Mouse (Mus musculus): ENCODE data around the gene Psen1. TPM values are rescaled to one million over a fixed set of nuclear protein-coding genes. Genes with fewer than 3 reads are reported as not detected.

The Psen1 gene
- polyA plus RNA-seq, 1 experiment from 2014 or later: 89.5 TPM

- H3K27ac ChIP-seq (ENCODE audit: low read depth, low read length): no peak overlapping the region
- no peak for TF ChIP-seq CTCF (IDR thresholded peaks at IDR 0.05; ENCODE audit: low read depth)
- H3K4me3 ChIP-seq (ENCODE audit: low read depth, low read length): no peak overlapping the region
- 90% methylated on average over 7 of the region's 7 CpGs for WGBS
- ATAC-seq: no peak
- no peak overlapping the region for H3K9ac ChIP-seq (ENCODE audit: low read depth, low read length)
- H3K4me2 ChIP-seq (replicated peaks; ENCODE audit: low read depth): no peak overlapping the region
- H3K27me3 ChIP-seq (replicated peaks; ENCODE audit: control insufficient read depth, insufficient read depth, low read length): no peaks in the 10 kb centered on the region
- no peaks in the 10 kb centered on the region; the same call in 1 of the 2 replicates for H3K4me1 ChIP-seq (replicated peaks; ENCODE audit: control insufficient read depth, insufficient read depth, low read length)
- H3K9me3 ChIP-seq (ENCODE audit: control insufficient read depth): no peaks in the 10 kb centered on the region
- H3K36me3 ChIP-seq (ENCODE audit: control insufficient read depth, insufficient read depth): peaks cover 39% of the 10 kb centered on the region
These were observed 13.7 kb downstream of the Psen1 start for GRCm38 (mm10) chr12:83701608-83702007.

DNA sequence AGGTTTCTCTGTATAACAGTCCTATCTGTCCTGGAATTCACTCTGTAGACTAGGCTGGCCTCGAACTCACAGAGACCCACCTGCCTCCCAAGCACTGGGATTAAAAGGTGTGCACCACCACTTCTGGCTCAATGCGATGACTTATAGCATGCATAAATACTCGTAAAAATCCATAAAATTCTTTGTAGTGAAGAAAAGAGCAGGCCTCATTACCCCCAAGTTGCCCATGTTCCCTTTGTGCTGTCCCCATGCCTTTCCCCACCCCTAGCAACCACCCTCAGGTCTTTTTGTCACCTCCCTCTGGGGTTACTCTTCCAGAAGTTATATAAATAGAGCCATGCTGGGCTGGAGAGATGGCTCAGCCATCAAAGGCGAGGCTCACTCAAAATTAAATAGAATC is 14.8 kb downstream of the Psen1 start:
- 81% methylated on average over 4 of the region's 4 CpGs for WGBS
- ATAC-seq: no peak
- no peak for TF ChIP-seq CTCF (IDR thresholded peaks at IDR 0.05; ENCODE audit: low read depth)
- Histone ChIP-seq H3K36me3 (ENCODE audit: control insufficient read depth, insufficient read depth) (peaks cover 39% of the 10 kb centered on the region), H3K9me3 (ENCODE audit: control insufficient read depth) (no peaks in the 10 kb centered on the region), H3K9ac (ENCODE audit: low read depth, low read length) (no peak overlapping the region), H3K27ac (ENCODE audit: low read depth, low read length) (no peak overlapping the region), H3K4me1 (replicated peaks; ENCODE audit: control insufficient read depth, insufficient read depth, low read length) (no peaks in the 10 kb centered on the region; the same call in 1 of the 2 replicates), H3K4me2 (replicated peaks; ENCODE audit: low read depth) (no peak overlapping the region), H3K27me3 (replicated peaks; ENCODE audit: control insufficient read depth, insufficient read depth, low read length) (no peaks in the 10 kb centered on the region), H3K4me3 (ENCODE audit: low read depth, low read length) (no peak overlapping the region)

- no peak overlapping the region for H3K4me3 ChIP-seq (ENCODE audit: low read depth, low read length)
- 75% methylated on average over 4 of the region's 4 CpGs for WGBS
- no peaks in the 10 kb centered on the region; the same call in 1 of the 2 replicates for H3K4me1 ChIP-seq (replicated peaks; ENCODE audit: control insufficient read depth, insufficient read depth, low read length)
- no peaks in the 10 kb centered on the region for H3K27me3 ChIP-seq (replicated peaks; ENCODE audit: control insufficient read depth, insufficient read depth, low read length)
- H3K36me3 ChIP-seq (ENCODE audit: control insufficient read depth, insufficient read depth): peaks cover 24% of the 10 kb centered on the region; the same call in 1 of the 2 replicates
- TF ChIP-seq CTCF (IDR thresholded peaks at IDR 0.05; ENCODE audit: low read depth): no peak
- peak overlapping the region; percentile 87 for H3K27ac ChIP-seq (ENCODE audit: low read depth, low read length)
- no peak for ATAC-seq
- H3K9me3 ChIP-seq (ENCODE audit: control insufficient read depth): no peaks in the 10 kb centered on the region
- H3K9ac ChIP-seq (ENCODE audit: low read depth, low read length): no peak overlapping the region
- no peak overlapping the region for H3K4me2 ChIP-seq (replicated peaks; ENCODE audit: low read depth)
These were observed 19.0 kb downstream of the Psen1 start for GRCm38 (mm10) chr12:83706951-83707350.

- H3K9me3 ChIP-seq (ENCODE audit: control insufficient read depth): no peaks in the 10 kb centered on the region
- H3K4me3 ChIP-seq (ENCODE audit: low read depth, low read length): no peak overlapping the region
- TF ChIP-seq CTCF (IDR thresholded peaks at IDR 0.05; ENCODE audit: low read depth): no peak
- 0 out of 2 replicates have a peak overlapping the region, but pooled peaks have one; percentile 0 for H3K9ac ChIP-seq (ENCODE audit: low read depth, low read length)
- 38% methylated on average over 7 of the region's 7 CpGs for WGBS
- H3K4me1 ChIP-seq (replicated peaks; ENCODE audit: control insufficient read depth, insufficient read depth, low read length): no peaks in the 10 kb centered on the region; the same call in 1 of the 2 replicates
- H3K27me3 ChIP-seq (replicated peaks; ENCODE audit: control insufficient read depth, insufficient read depth, low read length): no peaks in the 10 kb centered on the region
- ATAC-seq: peak; percentile 94
- peak overlapping the region; percentile 87 for H3K27ac ChIP-seq (ENCODE audit: low read depth, low read length)
- peaks cover 26% of the 10 kb centered on the region for H3K36me3 ChIP-seq (ENCODE audit: control insufficient read depth, insufficient read depth)
- H3K4me2 ChIP-seq (replicated peaks; ENCODE audit: low read depth): peak overlapping the region; percentile 32; the same call in 1 of the 2 replicates
These were observed 20.5 kb downstream of the Psen1 start for GRCm38 (mm10) chr12:83708160-83709092.

GRCm38 (mm10) chr12:83709934-83710333 is 22.0 kb downstream of the Psen1 start:
- WGBS: 69% methylated on average over 2 of the region's 2 CpGs
- Histone ChIP-seq H3K9me3 (ENCODE audit: control insufficient read depth) (no peaks in the 10 kb centered on the region), H3K27me3 (replicated peaks; ENCODE audit: control insufficient read depth, insufficient read depth, low read length) (no peaks in the 10 kb centered on the region), H3K4me2 (replicated peaks; ENCODE audit: low read depth) (no peak overlapping the region), H3K4me1 (replicated peaks; ENCODE audit: control insufficient read depth, insufficient read depth, low read length) (no peaks in the 10 kb centered on the region; the same call in 1 of the 2 replicates), H3K36me3 (ENCODE audit: control insufficient read depth, insufficient read depth) (peaks cover 39% of the 10 kb centered on the region), H3K9ac (ENCODE audit: low read depth, low read length) (no peak overlapping the region), H3K27ac (ENCODE audit: low read depth, low read length) (peak overlapping the region; percentile 87), H3K4me3 (ENCODE audit: low read depth, low read length) (no peak overlapping the region)
- no peak for TF ChIP-seq CTCF (IDR thresholded peaks at IDR 0.05; ENCODE audit: low read depth)
- ATAC-seq: no peak

- Histone ChIP-seq H3K4me1 (replicated peaks; ENCODE audit: control insufficient read depth, insufficient read depth, low read length) (no peaks in the 10 kb centered on the region), H3K4me2 (replicated peaks; ENCODE audit: low read depth) (no peak overlapping the region), H3K9me3 (ENCODE audit: control insufficient read depth) (no peaks in the 10 kb centered on the region), H3K9ac (ENCODE audit: low read depth, low read length) (no peak overlapping the region), H3K36me3 (ENCODE audit: control insufficient read depth, insufficient read depth) (peaks cover 73% of the 10 kb centered on the region), H3K4me3 (ENCODE audit: low read depth, low read length) (no peak overlapping the region), H3K27me3 (replicated peaks; ENCODE audit: control insufficient read depth, insufficient read depth, low read length) (no peaks in the 10 kb centered on the region), H3K27ac (ENCODE audit: low read depth, low read length) (no peak overlapping the region)
- 36% methylated on average over 2 of the region's 2 CpGs for WGBS
- TF ChIP-seq CTCF (IDR thresholded peaks at IDR 0.05; ENCODE audit: low read depth): peak; percentile 88
- ATAC-seq: 0 out of 2 replicates have a peak, but pooled peaks have one; percentile 20
These were observed 25.8 kb downstream of the Psen1 start for GRCm38 (mm10) chr12:83713749-83714148.

Measured in intestine, postnatal 0 days (tissue).